Mouse (Mus musculus): ENCODE data around the gene Ptpn3. TPM values are rescaled to one million over a fixed set of nuclear protein-coding genes. Genes with fewer than 3 reads are reported as not detected.
"Not testable (repeated sequence)": the region's sequence is repeated elsewhere in the genome, so short reads cannot be mapped to it uniquely, and the experiment has no call there.

Gene Ptpn3
- polyA plus RNA-seq, 1 experiment from 2014 or later: 3.8 TPM

DNA sequence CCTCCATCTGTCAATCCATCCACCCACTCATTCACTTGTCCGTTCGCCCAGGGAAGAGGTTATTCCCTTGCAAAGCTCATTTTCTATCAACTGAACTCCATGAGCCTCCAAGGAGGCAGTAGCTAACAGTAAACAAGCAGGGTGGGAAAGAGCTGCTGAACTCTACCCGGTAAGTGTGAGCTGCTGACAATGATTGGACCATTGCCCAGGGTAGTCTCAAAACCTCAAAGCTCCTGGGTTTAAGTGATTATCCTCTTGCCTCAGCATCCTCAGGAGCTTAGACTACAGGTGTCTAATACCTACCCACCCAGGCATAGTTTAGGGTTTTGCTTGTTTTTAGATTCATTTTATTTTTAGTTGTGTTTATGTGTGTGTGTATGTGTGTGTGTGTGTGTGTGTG, 87.5 kb downstream of the Ptpn3 start:
- Histone ChIP-seq H3K9me3 (ENCODE audit: control insufficient read depth, low read length) (0 out of 2 replicates have a peak, but pooled peaks cover 3% of the 10 kb centered on the region), H3K9ac (ENCODE audit: low read depth, low read length) (no peak overlapping the region), H3K4me3 (ENCODE audit: low read depth, low read length) (no peak overlapping the region), H3K27me3 (replicated peaks; ENCODE audit: control insufficient read depth, insufficient read depth, low read length) (no peaks in the 10 kb centered on the region), H3K36me3 (ENCODE audit: control insufficient read depth, insufficient read depth, low read length) (no peaks in the 10 kb centered on the region), H3K4me1 (ENCODE audit: control insufficient read depth, insufficient read depth, low read length) (no peaks in the 10 kb centered on the region; the same call in 1 of the 2 replicates), H3K27ac (replicated peaks; ENCODE audit: low read depth, low read length) (no peak overlapping the region), H3K4me2 (ENCODE audit: low read depth, low read length) (no peak overlapping the region)
- ATAC-seq (ENCODE audit: low read depth) (peak; percentile 81; the same call in 1 of the 2 replicates), DNase-seq (ENCODE audit: low spot score) (peak; percentile 68)
- WGBS: 60% methylated on average over 3 of the region's 3 CpGs

GRCm38 (mm10) chr4:57211706-57212105, 89.9 kb downstream of the Ptpn3 start:
- DNase-seq (ENCODE audit: low spot score) (no peak), ATAC-seq (ENCODE audit: low read depth) (no peak)
- Histone ChIP-seq H3K9me3 (ENCODE audit: control insufficient read depth, low read length) (0 out of 2 replicates have a peak, but pooled peaks cover 3% of the 10 kb centered on the region), H3K27me3 (replicated peaks; ENCODE audit: control insufficient read depth, insufficient read depth, low read length) (no peaks in the 10 kb centered on the region), H3K4me2 (ENCODE audit: low read depth, low read length) (no peak overlapping the region), H3K4me1 (ENCODE audit: control insufficient read depth, insufficient read depth, low read length) (no peaks in the 10 kb centered on the region; the same call in 1 of the 2 replicates), H3K4me3 (ENCODE audit: low read depth, low read length) (no peak overlapping the region), H3K9ac (ENCODE audit: low read depth, low read length) (no peak overlapping the region), H3K36me3 (ENCODE audit: control insufficient read depth, insufficient read depth, low read length) (no peaks in the 10 kb centered on the region), H3K27ac (replicated peaks; ENCODE audit: low read depth, low read length) (no peak overlapping the region)
- 77% methylated on average over 2 of the region's 2 CpGs for WGBS

GRCm38 (mm10) chr4:57205908-57206307, 95.7 kb downstream of the Ptpn3 start:
- DNase-seq (ENCODE audit: low spot score) (no peak), ATAC-seq (ENCODE audit: low read depth) (no peak)
- Histone ChIP-seq H3K4me2 (ENCODE audit: low read depth, low read length) (no peak overlapping the region), H3K27me3 (replicated peaks; ENCODE audit: control insufficient read depth, insufficient read depth, low read length) (no peaks in the 10 kb centered on the region), H3K36me3 (ENCODE audit: control insufficient read depth, insufficient read depth, low read length) (no peaks in the 10 kb centered on the region), H3K9me3 (ENCODE audit: control insufficient read depth, low read length) (0 out of 2 replicates have a peak, but pooled peaks cover 3% of the 10 kb centered on the region), H3K27ac (replicated peaks; ENCODE audit: low read depth, low read length) (no peak overlapping the region), H3K4me3 (ENCODE audit: low read depth, low read length) (no peak overlapping the region), H3K9ac (ENCODE audit: low read depth, low read length) (no peak overlapping the region), H3K4me1 (ENCODE audit: control insufficient read depth, insufficient read depth, low read length) (no peaks in the 10 kb centered on the region)
- WGBS: 87% methylated on average over 8 of the region's 8 CpGs

DNA sequence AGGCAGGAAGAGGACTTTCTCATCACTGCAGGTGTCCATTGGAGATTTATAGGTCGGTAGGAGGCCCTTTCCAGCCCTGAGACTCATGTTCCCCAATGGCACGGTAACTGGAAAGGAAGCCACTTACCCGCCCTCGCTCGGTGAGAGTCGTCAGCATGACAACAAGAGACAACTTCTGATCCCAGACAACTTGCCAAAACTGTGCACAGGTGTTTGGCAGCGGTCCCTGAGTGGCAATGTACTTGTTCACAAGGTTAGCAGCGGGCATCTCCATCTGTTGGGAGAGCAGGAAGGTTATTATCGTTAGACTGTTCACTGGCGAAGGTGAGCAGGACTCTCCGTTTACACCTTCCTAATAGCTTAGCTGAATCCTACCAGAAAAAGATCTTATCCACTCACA, 96.9 kb downstream of the Ptpn3 start:
- no peak overlapping the region for H3K4me3 ChIP-seq (ENCODE audit: low read depth, low read length)
- DNase-seq (ENCODE audit: low spot score): no peak
- 83% methylated on average over 11 of the region's 11 CpGs for WGBS

DNA sequence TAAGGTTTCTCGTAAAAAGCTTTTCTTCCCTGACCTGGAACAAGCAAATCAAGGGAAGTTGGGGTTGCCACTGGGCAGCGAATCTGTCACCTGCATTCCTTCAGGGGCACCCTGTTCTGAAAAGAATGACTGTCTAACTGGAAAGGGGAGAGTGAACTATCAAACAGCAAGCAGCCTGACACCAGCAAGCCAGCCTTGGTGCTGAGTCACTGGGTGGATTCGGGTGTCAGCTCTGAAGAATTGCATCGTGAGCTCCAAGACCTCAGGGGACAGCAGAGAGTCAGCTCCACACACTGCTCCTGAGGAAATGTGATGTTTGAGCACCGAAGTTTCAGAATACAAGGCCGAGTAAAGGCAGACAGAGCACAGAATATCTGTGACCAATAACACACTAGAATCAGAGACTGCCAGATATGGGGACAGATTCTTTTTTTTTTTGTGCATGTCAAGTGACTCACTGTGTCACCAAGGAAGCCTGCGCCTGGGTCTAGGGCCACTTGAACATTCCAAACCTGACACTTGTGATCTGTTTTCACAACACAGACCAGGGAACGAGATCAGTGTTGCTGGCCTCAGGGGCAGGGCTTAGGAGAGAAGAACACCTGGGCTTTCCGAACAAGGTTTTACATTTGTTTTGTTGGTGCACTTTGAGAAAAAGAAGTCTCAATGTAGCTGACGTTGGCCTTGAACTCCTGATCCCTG, 98.8 kb downstream of the Ptpn3 start:
- ATAC-seq (ENCODE audit: low read depth) (peak; percentile 50; the same call in 1 of the 2 replicates), DNase-seq (ENCODE audit: low spot score) (peak; percentile 65)
- no peaks in the 10 kb centered on the region for H3K4me1 ChIP-seq (ENCODE audit: control insufficient read depth, insufficient read depth, low read length)
- H3K36me3 ChIP-seq (ENCODE audit: control insufficient read depth, insufficient read depth, low read length): peaks cover 9% of the 10 kb centered on the region
- no peak overlapping the region for H3K9ac ChIP-seq (ENCODE audit: low read depth, low read length)
- H3K27me3 ChIP-seq (replicated peaks; ENCODE audit: control insufficient read depth, insufficient read depth, low read length): no peaks in the 10 kb centered on the region
- peaks cover 7% of the 10 kb centered on the region for H3K9me3 ChIP-seq (ENCODE audit: control insufficient read depth, low read length)
- no peak overlapping the region for H3K27ac ChIP-seq (replicated peaks; ENCODE audit: low read depth, low read length)
- H3K4me3 ChIP-seq (ENCODE audit: low read depth, low read length): no peak overlapping the region
- H3K4me2 ChIP-seq (ENCODE audit: low read depth, low read length): no peak overlapping the region
- WGBS: 48% methylated on average over 10 of the region's 10 CpGs

More for the DNA sequence above, 96.9 kb downstream of the Ptpn3 start:
- Histone ChIP-seq H3K4me1 (ENCODE audit: control insufficient read depth, insufficient read depth, low read length) (no peaks in the 10 kb centered on the region), H3K27me3 (replicated peaks; ENCODE audit: control insufficient read depth, insufficient read depth, low read length) (no peaks in the 10 kb centered on the region), H3K27ac (replicated peaks; ENCODE audit: low read depth, low read length) (no peak overlapping the region), H3K36me3 (ENCODE audit: control insufficient read depth, insufficient read depth, low read length) (peaks cover 1% of the 10 kb centered on the region; the same call in 1 of the 2 replicates), H3K9ac (ENCODE audit: low read depth, low read length) (no peak overlapping the region), H3K9me3 (ENCODE audit: control insufficient read depth, low read length) (0 out of 2 replicates have a peak, but pooled peaks cover 3% of the 10 kb centered on the region), H3K4me2 (ENCODE audit: low read depth, low read length) (no peak overlapping the region)
- no peak for ATAC-seq (ENCODE audit: low read depth)

GRCm38 (mm10) chr4:57202132-57202531, 99.5 kb downstream of the Ptpn3 start:
- no peak for ATAC-seq (ENCODE audit: low read depth)
- Histone ChIP-seq H3K4me1 (ENCODE audit: control insufficient read depth, insufficient read depth, low read length) (no peaks in the 10 kb centered on the region), H3K27ac (replicated peaks; ENCODE audit: low read depth, low read length) (no peak overlapping the region), H3K27me3 (replicated peaks; ENCODE audit: control insufficient read depth, insufficient read depth, low read length) (no peaks in the 10 kb centered on the region), H3K9me3 (ENCODE audit: control insufficient read depth, low read length) (peaks cover 7% of the 10 kb centered on the region), H3K4me3 (ENCODE audit: low read depth, low read length) (no peak overlapping the region), H3K36me3 (ENCODE audit: control insufficient read depth, insufficient read depth, low read length) (peaks cover 9% of the 10 kb centered on the region), H3K4me2 (ENCODE audit: low read depth, low read length) (no peak overlapping the region), H3K9ac (ENCODE audit: low read depth, low read length) (no peak overlapping the region)
- peak; percentile 44 for DNase-seq (ENCODE audit: low spot score)
- WGBS: 23% methylated on average over 7 of the region's 7 CpGs

DNA sequence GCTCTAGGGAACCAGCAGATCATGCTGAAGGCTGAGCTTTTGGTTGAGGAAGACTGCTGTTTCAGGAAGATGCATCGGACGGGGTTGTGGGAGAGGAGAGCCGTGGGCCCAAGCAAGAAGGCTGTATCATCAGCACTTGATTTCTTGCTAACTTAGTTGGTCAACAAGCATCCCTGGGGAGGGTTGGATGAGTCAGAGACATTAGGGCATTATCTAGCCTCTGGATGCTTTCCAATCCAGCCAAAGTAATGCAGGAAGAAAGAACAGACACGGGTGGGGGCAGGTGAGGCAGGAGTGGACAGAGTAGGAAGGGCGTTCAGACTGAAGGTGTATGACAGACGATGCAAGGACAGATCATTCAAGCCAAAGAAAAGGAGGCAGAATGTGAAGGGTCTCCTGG, 101.0 kb downstream of the Ptpn3 start:
- no peak overlapping the region for H3K27ac ChIP-seq (replicated peaks; ENCODE audit: low read depth, low read length)
- H3K9me3 ChIP-seq (ENCODE audit: control insufficient read depth, low read length): peaks cover 7% of the 10 kb centered on the region
- no peak overlapping the region for H3K4me2 ChIP-seq (ENCODE audit: low read depth, low read length)
- 92% methylated on average over 6 of the region's 6 CpGs for WGBS
- no peak overlapping the region for H3K9ac ChIP-seq (ENCODE audit: low read depth, low read length)
- DNase-seq (ENCODE audit: low spot score) (no peak), ATAC-seq (ENCODE audit: low read depth) (no peak)
- no peaks in the 10 kb centered on the region for H3K27me3 ChIP-seq (replicated peaks; ENCODE audit: control insufficient read depth, insufficient read depth, low read length)
- no peak overlapping the region for H3K4me3 ChIP-seq (ENCODE audit: low read depth, low read length)
- peaks cover 9% of the 10 kb centered on the region for H3K36me3 ChIP-seq (ENCODE audit: control insufficient read depth, insufficient read depth, low read length)
- no peaks in the 10 kb centered on the region for H3K4me1 ChIP-seq (ENCODE audit: control insufficient read depth, insufficient read depth, low read length)

DNA sequence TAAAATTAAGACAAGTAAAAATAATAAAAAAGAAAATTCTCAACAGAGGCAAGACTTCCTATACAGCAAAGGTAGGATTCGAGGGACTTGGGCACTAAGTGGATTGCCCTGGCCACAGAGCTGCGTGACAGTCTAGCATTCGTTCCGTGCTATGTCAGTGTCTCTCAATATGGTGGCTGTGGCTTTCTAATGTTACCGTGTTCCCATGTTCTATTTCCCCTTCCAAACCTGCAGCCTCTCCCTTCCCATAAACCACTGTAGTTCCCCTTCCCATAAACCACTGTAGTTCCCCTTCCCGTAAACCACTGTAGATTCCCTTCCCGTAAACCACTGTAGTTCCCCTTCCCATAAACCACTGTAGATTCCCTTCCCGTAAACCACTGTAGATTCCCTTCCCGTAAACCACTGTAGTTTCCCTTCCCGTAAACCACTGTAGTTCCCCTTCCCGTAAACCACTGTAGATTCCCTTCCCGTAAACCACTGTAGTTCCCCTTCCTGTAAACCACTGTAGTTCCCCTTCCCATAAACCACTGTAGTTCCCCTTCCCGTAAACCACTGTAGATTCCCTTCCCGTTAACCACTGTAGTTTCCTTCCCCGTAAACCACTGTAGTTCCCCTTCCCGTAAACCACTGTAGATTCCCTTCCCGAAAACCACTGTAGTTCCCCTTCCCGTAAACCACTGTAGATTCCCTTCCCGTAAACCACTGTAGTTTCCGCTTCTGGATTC, 102.8 kb downstream of the Ptpn3 start:
- H3K9me3 ChIP-seq (ENCODE audit: control insufficient read depth, low read length); H3K4me2 ChIP-seq (ENCODE audit: low read depth, low read length); H3K27me3 ChIP-seq (replicated peaks; ENCODE audit: control insufficient read depth, insufficient read depth, low read length); DNase-seq (ENCODE audit: low spot score); H3K36me3 ChIP-seq (ENCODE audit: control insufficient read depth, insufficient read depth, low read length); ATAC-seq (ENCODE audit: low read depth); H3K9ac ChIP-seq (ENCODE audit: low read depth, low read length); H3K27ac ChIP-seq (replicated peaks; ENCODE audit: low read depth, low read length); H3K4me3 ChIP-seq (ENCODE audit: low read depth, low read length); H3K4me1 ChIP-seq (ENCODE audit: control insufficient read depth, insufficient read depth, low read length): not testable (repeated sequence)
- 97% methylated on average over 20 of the region's 20 CpGs for WGBS
